Mouse (Mus musculus) macrophage (primary cell): ENCODE results near the gene Gm21836. TPM values are rescaled to one million over a fixed set of nuclear protein-coding genes. Genes with fewer than 3 reads are reported as not detected.
"Not testable (repeated sequence)": the region's sequence is repeated elsewhere in the genome, so short reads cannot be mapped to it uniquely, and the experiment has no call there.

ENCODE experiments used
- H3K27ac ChIP-seq: fragments of 350-480 bp; formaldehyde crosslinking; 2 replicates; pipeline ENCODE4 v1.9.0; 2021
- H3K36me3 ChIP-seq: fragments of 350-480 bp; formaldehyde crosslinking; 2 replicates; pipeline ENCODE4 v1.9.0; 2021; ENCODE audit errors: inconsistent target
- H3K4me3 ChIP-seq: fragments of 350-480 bp; formaldehyde crosslinking; 2 replicates; pipeline ENCODE4 v1.9.0; 2021; ENCODE audit errors: inconsistent target
- H3K79me2 ChIP-seq: fragments of 350-480 bp; formaldehyde crosslinking; 2 replicates; pipeline ENCODE4 v1.9.0; 2021; ENCODE audit errors: inconsistent target
- WGBS: methylation state at CpG from one replicate; pipeline ENCODE4 v1.1.7; 2026; ENCODE audit warnings: inconsistent platforms; ENCODE audit not compliant: missing documents; 5-methylcytosine and 5-hydroxymethylcytosine counted together
- polyA plus RNA-seq: library from polyadenylated mRNA; stranded (reverse); fragments of 250-400 nt; gene quantifications from 3 replicates; pipeline ENCODE4 v1.2.4, GENCODE M21; 2018; ENCODE audit warnings: inconsistent platforms
- total RNA-seq, 78 experiments: library from RNA; depleted of rRNA; stranded (reverse); fragments of 250-400 nt; gene quantifications; 1 replicate in 9 of 78; 2 replicates in 24 of 78; 3 replicates in 43 of 78; 4 replicates in 2 of 78; pipeline ENCODE4 v1.2.4; 2018; ENCODE audit warnings: inconsistent platforms in 56 of 78

Gene Gm21836
- not detected for total RNA-seq (2018; cell fraction: chromatin; rRNA removed)
- total RNA-seq (2018; cell fraction: cytosol; rRNA removed): not detected
- total RNA-seq (2018; cell fraction: nucleus; rRNA removed): not detected
- not detected in 3 replicates for polyA plus RNA-seq

GRCm38 (mm10) chr9:124493693-124494092 lies at the start of gene Gm21836:
TSS of gene Gm21836 (minus strand) at chr9:124493793.
- H3K4me3 ChIP-seq, H3K36me3 ChIP-seq, H3K79me2 ChIP-seq, H3K27ac ChIP-seq: not testable (repeated sequence)
- WGBS: 83% methylated on average over 2 of the region's 2 CpGs

- not testable (repeated sequence) for H3K79me2 ChIP-seq, H3K27ac ChIP-seq, H3K4me3 ChIP-seq
- H3K36me3 ChIP-seq: peaks cover 11% of the 10 kb centered on the region; the same call in 1 of the 2 replicates
- 86% methylated on average over 7 of the region's 15 CpGs for WGBS
Observed at GRCm38 (mm10) chr9:124480361-124480980, 13.1 kb downstream of the Gm21836 start.

- Histone ChIP-seq H3K27ac (no peak overlapping the region), H3K36me3 (peaks cover 11% of the 10 kb centered on the region; the same call in 1 of the 2 replicates), H3K79me2 (no peaks in the 10 kb centered on the region), H3K4me3 (no peak overlapping the region)
- WGBS: 0% methylated on average over 3 of the region's 3 CpGs
Observed at GRCm38 (mm10) chr9:124478081-124478480, 15.5 kb downstream of the Gm21836 start.

GRCm38 (mm10) chr9:124476096-124476902 lies 17.3 kb downstream of the Gm21836 start, which contains the start of gene Ppp2r3d:
TSS of gene Ppp2r3d (minus strand) at chr9:124476898.
- no peaks in the 10 kb centered on the region for H3K79me2 ChIP-seq
- H3K27ac ChIP-seq: no peak within 1 kb of the TSS
- 97% methylated on average over 21 of the region's 22 CpGs for WGBS
- H3K4me3 ChIP-seq: no peak within 1 kb of the TSS
- peaks cover 11% of the 10 kb centered on the region; the same call in 1 of the 2 replicates for H3K36me3 ChIP-seq

GRCm38 (mm10) chr9:124475689-124476088 lies 17.9 kb downstream of the Gm21836 start:
- H3K4me3 ChIP-seq: no peak overlapping the region
- WGBS: 91% methylated on average over 14 of the region's 15 CpGs
- H3K79me2 ChIP-seq: no peaks in the 10 kb centered on the region
- peaks cover 11% of the 10 kb centered on the region; the same call in 1 of the 2 replicates for H3K36me3 ChIP-seq
- H3K27ac ChIP-seq: no peak overlapping the region

- WGBS: 12% methylated on average over 1 of the region's 1 CpGs
- no peak overlapping the region for H3K27ac ChIP-seq
- no peaks in the 10 kb centered on the region for H3K79me2 ChIP-seq
- H3K4me3 ChIP-seq: no peak overlapping the region
- H3K36me3 ChIP-seq: no peaks in the 10 kb centered on the region
Observed at GRCm38 (mm10) chr9:124456572-124456971, 37.0 kb downstream of the Gm21836 start.

Other genes starting within 250 kb of the Gm21836 start
- 15.8 to 21.4 TPM (median 17.1 TPM) in 3 replicates for gene 2010315B03Rik, start 181.1 kb downstream of the Gm21836 start, polyA plus RNA-seq
- 23.2 to 71.8 TPM (median 40.4 TPM) in 3 replicates for gene Ppp2r3d, start 16.9 kb downstream of the Gm21836 start, polyA plus RNA-seq